Mouse (Mus musculus) T-cell, adult 66 days (primary cell): ENCODE data around the gene Sfrp4. TPM values are rescaled to one million over a fixed set of nuclear protein-coding genes. Genes with fewer than 3 reads are reported as not detected.

Source experiments
- total RNA-seq, 2 experiments: library from RNA; stranded (reverse); gene quantifications; 3 replicates in 1 of 2; 4 replicates in 1 of 2; pipeline ENCODE4 v1.2.4; 2023

Sfrp4 gene
- total RNA-seq = not detected

DNA sequence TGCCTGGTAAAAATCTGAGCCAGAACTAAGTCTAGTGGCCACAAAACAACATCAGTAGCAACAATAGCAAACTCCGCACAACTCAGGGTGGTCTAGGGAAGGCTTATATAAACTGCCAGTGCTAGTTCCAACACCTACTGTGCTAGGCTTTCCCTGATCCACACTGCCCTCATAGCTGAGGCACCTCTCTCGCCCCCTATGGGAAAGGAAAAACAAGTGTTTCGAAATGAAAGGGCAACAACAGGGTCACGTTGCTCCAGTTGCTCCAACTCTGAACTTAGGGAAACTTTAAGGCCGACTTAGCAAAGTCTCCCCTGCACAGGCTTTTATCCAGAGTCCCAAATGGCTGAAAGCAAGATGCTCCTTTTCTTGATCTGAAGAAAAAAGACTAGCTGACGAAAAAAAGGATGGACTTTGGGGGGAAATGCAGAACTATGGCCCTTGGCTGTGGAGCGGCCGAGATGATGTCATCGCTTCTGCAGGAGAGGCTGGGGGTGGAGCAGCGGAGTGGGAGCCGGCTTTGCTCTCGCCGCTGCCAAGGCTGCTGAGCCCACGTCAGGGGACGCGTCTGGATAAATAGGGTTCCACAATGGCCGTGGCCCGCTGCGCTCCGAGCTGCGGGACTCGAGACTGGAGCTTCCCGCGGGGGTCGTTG is at the start of gene Sfrp4:
Sfrp4 (plus strand) TSS at position 532 of the 655 bp plus-strand sequence.

DNA sequence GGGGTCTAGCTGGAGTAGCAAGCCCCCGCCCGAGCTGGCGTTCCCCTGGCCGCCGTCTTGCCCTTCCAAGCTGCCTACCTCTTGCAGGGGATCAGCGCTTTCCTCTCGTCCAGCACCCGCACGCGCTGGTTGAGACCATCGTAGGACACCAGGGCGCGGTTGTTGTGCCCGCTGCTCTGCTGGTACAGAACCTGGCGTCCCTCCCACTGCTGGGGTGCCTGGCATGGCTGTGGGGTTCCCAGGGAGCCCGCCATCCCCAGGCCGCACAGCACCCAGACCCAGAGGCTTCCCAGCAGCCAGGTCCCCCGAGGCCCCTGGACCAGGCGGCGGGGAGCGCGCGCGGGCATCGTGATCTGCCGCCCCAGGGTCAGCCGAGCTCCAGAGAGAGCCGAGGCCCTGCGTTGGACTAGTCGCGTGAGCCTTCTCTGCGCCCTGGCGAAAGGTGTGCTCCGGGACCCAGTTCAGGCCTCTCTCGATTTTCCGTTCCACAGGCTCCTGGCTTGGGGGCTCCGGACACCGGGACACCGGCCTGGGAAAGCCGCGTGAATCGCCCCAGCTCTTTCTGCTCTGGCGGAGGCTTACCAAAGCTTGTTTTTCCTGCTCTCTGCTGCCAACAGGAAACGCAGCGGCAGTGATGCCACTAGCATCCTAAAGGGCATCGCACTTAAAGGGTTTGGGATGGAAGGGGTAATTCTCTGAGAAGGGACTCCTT is 3.5 kb upstream of the Sfrp4 start, which contains the start of gene Epdr1:
Epdr1 (minus strand) TSS at position 712 of the 712 bp plus-strand sequence.

Other genes starting within 250 kb of the Sfrp4 start
- gene Stard3nl, start 227.3 kb upstream of the Sfrp4 start, total RNA-seq = 10 to 100 TPM; 19.6 to 28.0 TPM
- gene Epdr1, start 3.2 kb upstream of the Sfrp4 start, total RNA-seq = under 1 TPM; 0.47 to 0.99 TPM
- not detected for gene Nme8, start 74.7 kb downstream of the Sfrp4 start, total RNA-seq
- under 1 TPM; 0.15 to 0.20 TPM for gene Gpr141, start 201.2 kb downstream of the Sfrp4 start, total RNA-seq